Mouse (Mus musculus) thymus, postnatal 25 days (tissue): Measurements from ENCODE around the gene Abcc2.

Experiments used
- DNase-seq: peaks from one replicate; pipeline ENCODE4 v3.0.0; 2022

Abcc2 gene

DNA sequence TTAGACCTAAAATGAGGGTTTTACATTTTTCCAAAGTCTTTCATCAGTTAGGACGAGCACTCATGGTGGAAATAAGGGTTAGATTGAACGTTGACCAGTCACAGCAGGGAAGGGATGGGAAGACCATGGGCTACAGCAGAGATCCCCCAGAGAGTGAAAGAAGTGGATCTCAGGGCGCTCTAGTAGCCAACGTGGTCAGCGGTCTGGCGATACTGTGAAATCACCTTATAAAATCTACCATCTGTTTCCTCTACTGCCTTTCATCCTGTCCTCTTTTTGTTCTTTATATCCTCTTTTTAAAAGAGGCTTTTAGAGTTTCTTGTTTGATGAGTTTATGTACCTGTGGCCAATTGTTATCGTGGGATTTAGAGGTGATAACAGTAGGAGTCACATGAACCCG is 2.8 kb downstream of the Abcc2 start:
- DNase-seq = no peak

- no peak for DNase-seq
Observed at GRCm38 (mm10) chr19:43786249-43787026, 4.4 kb downstream of the Abcc2 start.

- no peak for DNase-seq
Observed at GRCm38 (mm10) chr19:43789817-43790216, 7.8 kb downstream of the Abcc2 start.

- DNase-seq = no peak
Observed at GRCm38 (mm10) chr19:43792537-43792936, 10.5 kb downstream of the Abcc2 start.

DNA sequence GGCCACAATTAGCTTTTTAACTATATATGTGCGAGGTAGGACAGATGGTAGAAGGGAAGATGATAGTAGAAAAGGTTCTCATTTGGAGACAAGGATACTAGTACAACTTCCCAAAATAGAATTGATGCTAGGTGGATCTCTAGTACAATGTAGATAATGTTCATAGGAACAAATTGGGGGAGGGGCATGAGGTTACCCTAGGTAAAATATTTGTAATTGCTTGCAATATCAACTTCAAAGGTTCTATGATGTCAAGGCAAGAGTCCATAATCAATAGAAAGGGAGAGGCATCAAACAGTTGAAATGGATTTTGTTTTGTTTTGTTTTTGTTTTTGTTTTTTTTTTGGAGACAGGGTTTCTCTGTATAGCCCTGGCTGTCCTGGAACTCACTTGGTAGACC is 12.0 kb downstream of the Abcc2 start:
- DNase-seq = no peak

- no peak for DNase-seq
Observed at GRCm38 (mm10) chr19:43795511-43795910, 13.5 kb downstream of the Abcc2 start.

DNA sequence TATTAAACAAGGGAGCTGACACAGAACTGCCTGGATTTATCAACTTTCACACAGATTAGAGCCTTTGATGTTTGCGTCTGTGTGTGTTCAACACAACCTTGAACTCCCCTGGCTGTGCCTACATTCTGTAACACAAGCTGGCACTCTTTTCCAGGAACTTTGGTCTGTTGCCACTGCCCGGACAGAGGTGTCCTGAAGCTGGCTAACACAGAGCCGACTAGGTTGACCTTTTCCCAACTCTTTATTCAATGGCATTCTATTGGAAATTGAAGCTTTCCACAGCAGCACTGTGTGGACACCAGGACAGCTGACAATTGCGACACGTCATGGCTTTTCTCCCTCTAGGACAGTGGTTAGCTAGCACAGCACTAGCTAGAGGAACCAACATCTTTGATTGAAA is 15.2 kb downstream of the Abcc2 start:
- no peak for DNase-seq

GRCm38 (mm10) chr19:43801427-43802051 is 19.5 kb downstream of the Abcc2 start:
- no peak for DNase-seq

DNA sequence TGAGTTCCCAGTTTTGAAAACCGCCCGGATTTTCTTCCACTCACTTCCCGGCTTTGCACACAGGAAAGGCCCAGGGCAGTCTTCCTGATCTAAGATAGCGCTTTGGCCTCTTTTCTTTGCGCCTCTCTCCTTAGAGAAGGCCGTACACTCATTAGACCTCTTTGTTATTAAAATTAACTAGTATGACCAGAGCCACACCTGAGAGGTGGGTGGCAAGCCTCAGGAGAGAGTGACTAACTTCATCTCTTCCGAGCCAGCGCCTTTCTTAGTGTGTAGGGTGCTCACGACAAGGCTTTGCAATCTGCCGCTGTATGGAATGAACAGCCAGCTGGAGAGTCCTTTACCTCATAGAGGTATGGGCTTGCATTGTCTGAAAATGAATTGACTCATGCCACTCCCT is 21.9 kb downstream of the Abcc2 start:
- DNase-seq = no peak

GRCm38 (mm10) chr19:43809331-43809730 is 27.3 kb downstream of the Abcc2 start:
- DNase-seq = no peak

DNA sequence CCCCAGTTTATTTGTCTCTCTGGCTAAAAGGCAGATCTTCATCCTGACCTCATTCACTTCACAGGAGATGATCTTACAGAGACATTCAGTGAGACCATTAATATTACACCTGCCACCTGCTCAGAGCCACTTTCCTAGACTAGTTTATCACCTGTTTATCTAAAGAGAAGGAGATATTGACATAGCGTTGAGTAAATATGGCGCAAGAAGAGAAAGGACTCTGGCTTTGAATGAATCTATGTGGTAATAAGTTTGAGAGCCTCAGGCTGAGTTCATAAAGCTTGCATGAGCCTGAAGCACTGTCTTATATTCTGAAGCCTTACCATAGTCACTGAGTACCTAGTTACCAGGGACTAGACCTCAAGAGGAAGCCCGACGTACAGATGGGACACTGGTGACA is 29.4 kb downstream of the Abcc2 start:
- no peak for DNase-seq

DNA sequence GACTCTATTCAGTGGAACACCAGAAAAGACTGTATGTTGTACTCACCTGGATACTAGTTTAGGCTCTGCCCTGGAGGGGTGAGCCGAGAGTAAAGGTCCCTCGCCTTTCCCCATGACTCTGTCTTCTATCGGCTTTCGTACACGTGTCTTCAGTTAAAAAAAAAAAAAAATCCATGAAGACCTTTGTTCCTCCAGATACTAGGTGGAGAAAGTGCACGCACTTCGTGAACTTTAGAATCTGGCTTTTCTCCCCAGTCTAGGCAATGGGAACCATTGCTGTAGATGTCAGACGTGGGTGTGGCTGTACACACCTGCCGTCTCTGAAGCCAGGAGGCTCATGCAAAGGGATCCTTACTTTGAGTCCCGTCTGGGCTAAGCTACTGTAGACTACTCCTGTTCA is 31.3 kb downstream of the Abcc2 start:
- DNase-seq = no peak

DNA sequence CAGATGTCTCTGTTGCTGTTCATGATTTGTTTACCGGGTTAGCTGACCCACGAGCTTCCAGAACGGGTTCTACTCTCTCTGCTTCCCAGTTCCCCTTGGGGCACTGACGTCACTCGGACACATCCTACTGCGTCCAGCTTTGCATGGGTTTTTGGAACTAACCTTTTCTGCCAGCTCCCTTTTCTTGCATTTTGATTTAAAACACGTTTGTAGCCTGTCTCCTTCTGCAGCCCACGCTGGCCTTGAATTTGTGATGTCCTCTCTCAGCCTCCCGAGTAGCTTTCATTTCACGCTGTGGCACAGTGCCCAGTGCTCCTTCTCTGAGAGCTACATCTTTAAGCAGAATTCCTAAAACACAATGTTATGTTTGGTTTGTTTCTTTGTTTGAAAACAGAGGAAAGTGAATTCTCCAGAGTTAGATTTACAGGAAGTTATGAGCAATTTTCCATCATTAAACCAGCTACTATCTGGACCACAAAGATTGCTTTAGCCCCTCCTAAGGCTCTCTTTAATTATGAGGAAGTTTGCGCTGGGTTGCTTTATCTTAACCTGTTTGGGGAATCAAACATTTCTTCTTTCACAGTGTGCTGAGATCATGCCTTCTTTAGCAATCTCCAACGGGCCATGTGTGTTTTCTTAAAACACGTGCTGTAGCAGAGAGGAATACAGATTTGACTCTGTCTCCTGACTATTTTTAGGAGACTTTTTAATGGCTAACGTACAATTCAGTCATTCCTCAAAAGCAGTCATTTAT is 33.8 kb downstream of the Abcc2 start:
- DNase-seq = no peak

- no peak for DNase-seq
Observed at GRCm38 (mm10) chr19:43826855-43827254, 44.9 kb downstream of the Abcc2 start.

GRCm38 (mm10) chr19:43832425-43833069 is 50.6 kb downstream of the Abcc2 start:
- DNase-seq = peak; percentile 65

- DNase-seq = no peak
Observed at GRCm38 (mm10) chr19:43843184-43843583, 61.2 kb downstream of the Abcc2 start.

DNA sequence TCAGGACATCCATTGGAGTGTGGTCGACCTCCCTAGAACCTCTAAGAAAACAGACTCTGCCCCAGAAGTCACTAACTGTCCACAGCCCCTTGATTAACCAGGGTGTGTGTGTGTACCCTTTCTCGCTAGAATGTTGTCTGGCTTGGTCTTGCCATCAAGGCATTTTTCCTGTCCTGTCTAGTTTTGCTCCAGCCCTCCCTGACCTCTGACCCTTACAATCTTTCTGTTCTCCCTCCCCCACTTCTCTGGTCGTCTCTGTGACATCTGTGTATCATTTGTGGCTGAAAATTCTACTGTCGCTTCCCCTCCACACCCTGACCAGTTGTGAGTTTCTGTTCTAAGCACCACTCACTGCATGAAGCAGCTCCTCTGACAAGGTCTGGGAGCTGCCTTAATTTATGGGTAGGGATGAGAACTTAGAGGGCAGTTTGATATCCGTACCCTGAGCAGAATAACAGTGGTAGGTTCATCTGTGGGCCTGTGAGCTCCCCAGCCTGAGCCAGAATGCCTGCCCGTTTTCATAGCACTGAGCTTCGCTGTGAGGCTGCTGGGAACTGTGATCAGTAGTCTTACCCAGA is 63.4 kb downstream of the Abcc2 start:
- DNase-seq = no peak

- no peak for DNase-seq
Observed at GRCm38 (mm10) chr19:43847056-43847455, 65.1 kb downstream of the Abcc2 start.

- no peak for DNase-seq
Observed at GRCm38 (mm10) chr19:43847966-43848365, 66.0 kb downstream of the Abcc2 start.

GRCm38 (mm10) chr19:43850026-43850425 is 68.0 kb downstream of the Abcc2 start:
- DNase-seq = no peak

GRCm38 (mm10) chr19:43851996-43852630 is 70.1 kb downstream of the Abcc2 start:
- peak; percentile 54 for DNase-seq

DNA sequence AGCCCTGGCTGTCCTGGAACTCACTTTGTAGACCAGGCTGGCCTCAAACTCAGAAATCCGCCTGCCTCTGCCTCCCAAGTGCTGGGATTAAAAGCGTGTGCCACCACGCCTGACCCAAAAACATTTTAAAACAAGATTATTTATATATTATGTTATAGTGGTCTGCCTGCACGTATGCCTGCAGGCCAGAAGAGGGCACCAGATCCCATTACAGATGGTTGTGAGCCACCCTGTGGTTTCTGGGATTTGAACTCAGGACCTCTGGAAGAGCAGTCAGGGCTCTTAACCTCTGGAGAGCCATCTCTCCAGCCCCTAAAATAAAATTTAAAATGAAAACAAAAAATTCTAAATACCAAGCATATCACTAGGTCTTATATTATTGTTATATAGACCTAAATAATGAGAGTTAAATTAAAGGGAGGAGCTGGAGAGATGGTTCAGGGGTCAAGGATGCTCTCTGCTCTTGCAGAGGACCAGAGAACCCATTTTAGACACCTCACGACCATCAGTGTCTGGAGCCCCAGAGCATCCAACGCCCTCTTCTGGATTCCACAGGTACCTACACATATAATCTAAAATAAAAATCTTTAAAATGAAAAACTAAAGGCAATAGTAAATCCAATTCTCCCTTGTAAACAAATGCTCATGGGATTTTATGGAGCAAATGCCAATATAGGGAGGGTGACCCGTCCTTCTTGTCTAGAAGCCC is 71.0 kb downstream of the Abcc2 start:
- DNase-seq = no peak
